Mouse (Mus musculus): ENCODE measurements around the gene Ccnyl1. TPM values are rescaled to one million over a fixed set of nuclear protein-coding genes. Genes with fewer than 3 reads are reported as not detected.

The Ccnyl1 gene
- total RNA-seq (2023) = 1 to 10 TPM; 5.2 to 6.3 TPM

DNA sequence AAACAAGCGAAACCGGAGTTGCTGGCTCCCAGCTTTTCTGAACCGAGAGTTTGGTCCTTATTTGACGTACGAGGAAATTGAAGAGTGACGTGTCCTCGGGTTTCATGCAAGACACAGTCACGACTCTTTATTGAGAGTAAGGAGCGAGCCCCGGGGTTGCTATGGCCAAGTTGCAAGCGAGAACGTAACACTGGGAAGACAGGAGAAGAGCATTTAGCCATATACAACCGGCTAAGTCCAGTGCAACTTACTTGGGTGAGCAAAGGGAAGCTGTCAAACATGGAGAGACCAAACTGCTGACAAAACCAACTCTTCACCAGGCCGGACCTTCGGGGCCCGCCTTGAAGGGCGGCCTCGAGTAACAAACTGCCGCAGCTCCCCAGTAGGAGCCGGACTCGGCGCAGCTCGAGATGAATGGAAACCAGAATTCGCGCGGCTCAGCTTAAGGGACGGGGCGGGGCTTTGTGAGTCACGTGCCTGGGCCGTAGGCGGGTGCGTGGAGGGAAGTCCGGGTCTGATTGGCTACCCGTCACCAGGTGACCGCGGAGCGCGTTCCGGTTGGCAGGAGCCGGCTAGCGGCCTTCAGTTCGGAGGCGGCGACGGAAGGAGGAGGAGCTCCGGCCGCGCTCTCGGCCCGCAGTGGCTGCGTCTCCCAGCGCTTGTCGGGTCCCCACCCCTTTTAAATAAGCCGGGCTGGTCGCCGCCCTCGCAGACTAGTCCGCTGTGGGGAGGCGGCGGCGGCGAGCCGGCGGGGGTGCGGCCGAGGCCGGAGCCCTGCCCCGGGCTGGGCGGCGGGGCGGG, at the start of gene Ccnyl1:
Gene Ccnyl1 (plus strand): TSS at position 243 of the 801 bp plus-strand sequence.

DNA sequence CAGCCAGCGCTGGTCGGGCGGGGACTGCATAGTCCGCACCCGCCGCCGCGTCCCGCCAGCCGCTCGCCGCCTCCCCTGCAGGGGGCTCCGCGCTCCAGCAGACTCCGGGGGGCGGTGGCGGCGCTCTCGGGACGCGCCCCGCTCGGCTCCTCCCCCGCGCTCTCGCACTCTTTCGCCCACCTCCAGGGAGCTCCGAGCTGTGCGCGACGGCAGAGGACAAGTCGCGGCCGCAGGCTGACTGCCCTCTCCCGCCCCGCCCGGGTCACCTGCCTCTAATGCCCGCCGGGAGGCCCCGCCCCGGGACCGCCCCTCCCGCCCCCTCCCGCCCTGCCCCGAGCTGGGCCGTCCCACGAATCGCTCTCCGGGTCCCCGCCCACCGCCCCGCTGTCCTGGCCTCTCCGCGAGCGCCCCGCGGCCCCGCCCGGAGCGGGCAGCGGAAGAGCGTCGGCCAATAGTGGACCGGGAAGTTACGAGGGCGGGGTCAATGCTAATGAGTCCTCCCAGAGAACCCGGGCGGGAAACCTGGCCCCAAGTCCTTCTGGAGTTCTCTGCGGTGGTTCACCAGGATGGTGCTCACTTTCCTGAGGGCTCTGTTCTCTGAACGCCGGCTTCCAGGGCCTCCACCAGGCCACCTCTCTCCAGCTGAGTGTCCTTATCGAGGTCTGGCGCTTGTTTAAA, 47.4 kb downstream of the Ccnyl1 start, which contains the start of gene Fzd5:
Gene Fzd5 (minus strand): TSS at position 250 of the 678 bp plus-strand sequence.

Other genes starting within 250 kb of the Ccnyl1 start
- 10 to 100 TPM; 67.0 to 82.0 TPM for gene Creb1, start 157.8 kb upstream of the Ccnyl1 start, total RNA-seq (2023)
- 1 to 10 TPM; 3.8 to 5.3 TPM for gene Mettl21a, start 73.2 kb upstream of the Ccnyl1 start, total RNA-seq (2023)
- 1 to 10 TPM; 2.8 to 3.0 TPM for gene Fzd5, start 47.3 kb downstream of the Ccnyl1 start, total RNA-seq (2023)